Mouse (Mus musculus): ENCODE measurements around the gene Zbtb18.

Zbtb18 gene

DNA sequence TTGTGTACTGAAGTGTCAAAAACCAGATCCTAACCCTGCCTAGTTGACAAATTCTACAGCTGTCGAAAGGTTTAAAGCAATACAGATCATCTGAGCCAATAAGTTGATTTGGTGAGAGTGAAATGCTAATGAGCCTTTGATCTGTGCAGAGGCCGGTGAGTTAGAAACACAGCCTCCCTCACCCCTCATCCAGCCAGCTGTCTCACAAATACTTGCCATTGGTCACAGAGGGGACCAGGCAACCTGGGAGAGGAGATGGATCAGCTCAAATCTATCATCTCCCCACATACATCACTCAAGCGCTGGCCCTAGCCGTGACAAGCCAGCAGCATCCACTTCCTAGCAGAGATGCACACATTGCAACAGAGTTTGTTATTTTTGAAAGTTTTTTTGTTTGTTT is 48.7 kb downstream of the Zbtb18 start:
- TF ChIP-seq GATA4 (IDR thresholded peaks at IDR 0.05; ENCODE audit: insufficient replicate concordance, low read length) = no peak

DNA sequence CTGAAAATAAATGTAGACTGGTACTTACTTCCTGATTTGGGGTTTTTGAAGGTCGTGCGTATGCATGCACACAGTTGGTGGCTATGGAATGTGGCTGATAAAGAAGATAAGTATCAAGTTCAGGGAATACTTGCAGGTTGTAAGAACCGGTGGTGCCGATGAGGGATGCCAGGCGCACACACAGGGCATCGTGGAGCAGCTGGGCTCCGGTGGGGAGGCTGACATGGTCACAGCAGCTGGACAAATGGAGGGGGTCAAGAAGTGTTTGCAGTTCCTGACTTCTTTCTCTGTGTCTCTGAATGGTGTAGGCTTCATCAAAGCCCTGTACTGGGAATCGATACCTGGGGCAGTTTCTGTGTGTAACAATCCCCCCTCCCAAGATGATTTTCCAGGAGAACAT is 49.1 kb downstream of the Zbtb18 start:
- no peak for TF ChIP-seq GATA4 (IDR thresholded peaks at IDR 0.05; ENCODE audit: insufficient replicate concordance, low read length)

GRCm38 (mm10) chr1:177494306-177494705 is 52.2 kb downstream of the Zbtb18 start:
- TF ChIP-seq GATA4 (IDR thresholded peaks at IDR 0.05; ENCODE audit: insufficient replicate concordance, low read length) = no peak

- TF ChIP-seq GATA4 (IDR thresholded peaks at IDR 0.05; ENCODE audit: insufficient replicate concordance, low read length) = no peak
Observed at GRCm38 (mm10) chr1:177494913-177495542, 52.9 kb downstream of the Zbtb18 start.
